Mouse (Mus musculus) embryonic facial prominence, embryonic 11.5 days (tissue): Measurements from ENCODE around the gene Ehd4. TPM values are rescaled to one million over a fixed set of nuclear protein-coding genes. Genes with fewer than 3 reads are reported as not detected.

Source experiments
- ATAC-seq: fragments of 200-750 bp; cut with Nextera tagmentation; replicated peaks from 2 replicates; pipeline ENCODE4 v1.8.0; 2017; ENCODE audit warnings: low read depth; ENCODE audit not compliant: insufficient number of reproducible peaks, low FRiP score, low TSS enrichment
- DNase-seq: peaks from one replicate; pipeline ENCODE4 v3.0.0-alpha.2; 2015; ENCODE audit warnings: low spot score
- H3K27ac ChIP-seq: fragments of 300-500 bp; sonication (generic); replicated peaks from 2 replicates; pipeline ENCODE4 v1.5.1; 2014; ENCODE audit warnings: mild to moderate bottlenecking, low read depth, low read length, control low read depth
- H3K27me3 ChIP-seq: fragments of 300-500 bp; sonication (generic); 2 replicates; pipeline ENCODE4 v1.6.1; 2014; ENCODE audit warnings: mild to moderate bottlenecking, low read length, moderate library complexity, mixed read lengths; ENCODE audit not compliant: control insufficient read depth, insufficient read depth
- H3K36me3 ChIP-seq: fragments of 300-500 bp; sonication (generic); replicated peaks from 2 replicates; pipeline ENCODE4 v1.6.1; 2014; ENCODE audit warnings: low read depth, mild to moderate bottlenecking, low read length, moderate library complexity, mixed read lengths; ENCODE audit not compliant: control insufficient read depth, insufficient read depth
- H3K4me1 ChIP-seq: fragments of 300-500 bp; sonication (generic); 2 replicates; pipeline ENCODE4 v1.6.1; 2014; ENCODE audit warnings: low read length, mixed read lengths; ENCODE audit not compliant: control insufficient read depth, insufficient read depth
- H3K4me2 ChIP-seq: fragments of 300-500 bp; sonication (generic); 2 replicates; pipeline ENCODE4 v1.6.1; 2014; ENCODE audit warnings: low read depth, mild to moderate bottlenecking, control low read depth, low read length, moderate library complexity
- H3K4me3 ChIP-seq: fragments of 300-500 bp; sonication (generic); 2 replicates; pipeline ENCODE4 v1.5.1; 2014; ENCODE audit warnings: low read depth, low read length, control low read depth
- H3K9ac ChIP-seq: fragments of 300-500 bp; sonication (generic); replicated peaks from 2 replicates; pipeline ENCODE4 v1.6.1; 2014; ENCODE audit warnings: mild to moderate bottlenecking, control low read depth, low read length
- H3K9me3 ChIP-seq: fragments of 300-500 bp; sonication (generic); replicated peaks from 2 replicates; pipeline ENCODE4 v1.6.1; 2016; ENCODE audit warnings: mild to moderate bottlenecking, low read length, inconsistent platforms, mixed read lengths; ENCODE audit not compliant: control insufficient read depth
- WGBS: fragments of 180-500 bp; shearing (Covaris S2); extraction: QIAGEN DNeasy Blood & Tissue Kit; methylation state at CpG from one replicate; pipeline ENCODE4 v1.1.7; 2014; 5-methylcytosine and 5-hydroxymethylcytosine counted together
- polyA plus RNA-seq: library from polyadenylated mRNA; unstranded; fragments of >200 nt; fragmentation: Nextera tagmentation; extraction: Ambion mirVana; gene quantifications from 2 replicates; pipeline ENCODE4 v1.2.1, GENCODE M21; 2014

The Ehd4 gene
- polyA plus RNA-seq, 1 experiment from 2014 or later, result 11.9 TPM

DNA sequence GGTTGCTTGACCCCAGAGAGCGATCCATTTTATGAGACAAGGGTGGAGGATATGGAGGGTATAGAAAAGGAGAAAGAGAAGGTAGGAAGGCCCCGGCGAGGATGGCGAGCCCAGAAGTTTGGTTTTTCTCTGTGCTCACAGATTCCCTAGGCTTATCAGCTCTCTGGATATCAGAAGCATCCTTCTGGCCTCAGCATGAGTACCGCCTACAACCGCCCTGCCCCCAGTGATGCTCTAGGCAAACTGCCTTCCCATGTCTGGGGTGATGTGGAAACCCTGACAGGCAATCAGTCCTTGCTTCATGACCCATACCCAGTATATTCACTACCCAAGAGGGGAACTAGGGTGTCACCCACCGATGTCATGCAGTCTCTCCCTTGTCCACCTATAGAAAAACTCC, 17.0 kb upstream of the Ehd4 start:
- Histone ChIP-seq H3K9me3 (no peaks in the 10 kb centered on the region), H3K9ac (no peak overlapping the region), H3K27me3 (no peaks in the 10 kb centered on the region), H3K4me1 (no peaks in the 10 kb centered on the region), H3K27ac (no peak overlapping the region), H3K4me2 (no peak overlapping the region), H3K4me3 (no peak overlapping the region), H3K36me3 (no peaks in the 10 kb centered on the region)
- WGBS, result 96% methylated on average over 7 of the region's 7 CpGs
- DNase-seq, result no peak
- ATAC-seq, result no peak

DNA sequence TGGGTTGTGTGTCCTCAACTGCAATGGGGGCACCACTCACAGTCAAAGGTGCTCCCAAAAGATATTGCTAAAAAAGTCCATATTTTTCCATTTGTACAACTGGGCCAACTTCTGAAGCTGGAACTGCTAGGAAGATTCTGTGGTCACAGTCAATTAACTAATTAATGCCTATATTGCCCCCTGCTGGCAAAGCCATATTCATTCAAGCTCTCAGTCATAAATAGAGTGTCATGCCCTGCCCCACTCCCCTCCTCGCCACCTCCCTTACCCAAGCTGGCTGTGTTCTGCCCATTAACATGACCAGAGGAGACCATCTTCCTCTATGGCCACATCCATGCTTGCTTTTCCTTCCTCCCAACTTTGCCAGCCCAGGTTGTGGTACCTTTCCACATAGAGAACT, 16.3 kb upstream of the Ehd4 start:
- Histone ChIP-seq H3K9me3 (no peaks in the 10 kb centered on the region), H3K4me1 (no peaks in the 10 kb centered on the region), H3K4me3 (no peak overlapping the region), H3K36me3 (no peaks in the 10 kb centered on the region), H3K9ac (no peak overlapping the region), H3K4me2 (no peak overlapping the region), H3K27me3 (no peaks in the 10 kb centered on the region), H3K27ac (no peak overlapping the region)
- DNase-seq, result peak; percentile 41
- ATAC-seq, result no peak
- whole genome bisulfite sequencing, result 74% methylated on average over 1 of the region's 1 CpGs

DNA sequence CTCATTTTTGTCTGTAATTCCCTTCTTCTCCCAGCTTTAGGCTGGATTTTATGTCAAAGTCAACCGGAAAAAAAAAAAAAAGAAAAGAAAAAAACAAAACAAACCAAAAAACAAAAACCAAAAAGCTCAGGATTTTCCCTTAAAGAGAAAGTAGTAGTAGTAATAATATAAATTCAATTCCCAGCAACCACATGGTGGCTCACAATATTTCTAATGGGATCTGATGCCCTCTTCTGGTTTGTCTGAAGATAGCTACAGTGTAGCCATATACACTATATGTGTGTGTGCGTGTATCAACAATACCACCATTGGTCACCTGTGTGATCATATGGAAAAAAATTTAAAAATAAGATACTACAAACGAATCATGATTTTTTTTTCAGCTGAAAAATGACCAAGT, 15.0 kb upstream of the Ehd4 start:
- Histone ChIP-seq H3K4me3 (no peak overlapping the region), H3K4me1 (no peaks in the 10 kb centered on the region), H3K27me3 (no peaks in the 10 kb centered on the region), H3K4me2 (no peak overlapping the region), H3K36me3 (no peaks in the 10 kb centered on the region), H3K9me3 (no peaks in the 10 kb centered on the region), H3K9ac (no peak overlapping the region), H3K27ac (no peak overlapping the region)
- no peak for DNase-seq
- 79% methylated on average over 3 of the region's 3 CpGs for WGBS
- no peak for ATAC-seq

DNA sequence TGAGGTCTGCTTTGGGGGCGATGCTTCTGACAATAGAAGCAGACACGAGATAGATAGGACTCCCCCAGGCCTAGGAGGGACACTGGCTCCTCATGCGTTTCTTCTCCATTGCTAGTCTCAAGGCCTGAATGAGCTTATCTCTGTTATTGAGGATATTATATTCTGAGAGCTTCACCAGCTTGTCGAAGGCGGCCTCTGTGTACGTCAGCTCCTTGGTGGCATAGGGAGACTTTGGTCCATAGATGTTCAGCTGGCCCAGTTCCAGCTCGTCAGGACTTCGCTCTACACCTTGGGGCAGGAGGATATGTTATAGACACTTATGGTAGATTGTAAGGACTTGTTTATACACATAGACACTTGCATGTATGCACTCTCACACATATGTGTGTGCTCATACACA, 13.4 kb upstream of the Ehd4 start:
- Histone ChIP-seq H3K4me1 (no peaks in the 10 kb centered on the region), H3K27ac (no peak overlapping the region), H3K9ac (no peak overlapping the region), H3K27me3 (no peaks in the 10 kb centered on the region), H3K9me3 (no peaks in the 10 kb centered on the region), H3K36me3 (no peaks in the 10 kb centered on the region), H3K4me3 (no peak overlapping the region), H3K4me2 (no peak overlapping the region)
- ATAC-seq, result no peak
- 87% methylated on average over 8 of the region's 8 CpGs for WGBS
- no peak for DNase-seq

DNA sequence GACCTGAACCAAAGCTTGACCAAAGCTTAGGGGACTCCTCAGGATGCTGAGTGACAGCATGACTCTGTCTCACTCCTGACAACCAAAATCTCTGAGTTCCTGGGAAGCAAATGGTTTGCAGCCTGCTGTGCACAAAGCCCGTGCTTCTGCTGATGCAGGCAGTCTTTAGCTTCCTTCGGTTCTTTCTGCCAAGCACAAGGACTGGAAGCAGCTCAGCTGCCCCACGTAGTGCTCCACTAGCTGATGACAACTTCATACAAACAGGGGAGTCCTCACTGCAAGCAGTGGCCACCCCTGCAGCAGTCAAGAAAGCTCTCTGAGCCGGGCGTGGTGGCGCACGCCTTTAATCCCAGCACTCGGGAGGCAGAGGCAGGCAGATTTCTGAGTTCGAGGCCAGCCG, 11.1 kb upstream of the Ehd4 start:
- H3K9ac ChIP-seq, result no peak overlapping the region
- H3K27ac ChIP-seq, result no peak overlapping the region
- H3K4me3 ChIP-seq, result no peak overlapping the region
- no peak for ATAC-seq
- WGBS, result 85% methylated on average over 10 of the region's 10 CpGs
- H3K27me3 ChIP-seq, result no peaks in the 10 kb centered on the region
- H3K4me1 ChIP-seq, result no peaks in the 10 kb centered on the region
- H3K9me3 ChIP-seq, result no peaks in the 10 kb centered on the region
- H3K36me3 ChIP-seq, result no peaks in the 10 kb centered on the region
- no peak overlapping the region for H3K4me2 ChIP-seq
- DNase-seq, result no peak

DNA sequence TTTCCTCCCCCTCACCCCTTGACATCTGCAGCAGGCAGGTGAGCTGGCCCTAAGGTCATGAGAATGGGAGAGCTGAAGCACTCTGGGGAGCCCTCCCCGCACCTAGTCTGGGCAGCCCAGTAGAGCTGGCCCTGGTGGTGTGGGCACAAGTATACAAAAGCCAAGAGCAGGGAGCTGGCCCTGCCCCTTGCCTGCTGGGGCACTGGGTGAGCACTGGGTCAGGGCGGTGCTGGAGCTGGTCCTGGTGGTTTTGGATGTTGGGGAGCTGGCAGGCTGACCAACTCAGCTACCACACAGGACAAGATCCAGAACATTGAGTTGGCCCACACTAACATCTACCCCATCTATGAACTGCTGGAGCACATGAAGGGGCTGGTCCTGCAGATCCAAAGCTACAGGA, 5.0 kb upstream of the Ehd4 start:
- no peak overlapping the region for H3K4me2 ChIP-seq
- 76% methylated on average over 2 of the region's 2 CpGs for WGBS
- no peak for ATAC-seq
- DNase-seq, result no peak
- no peaks in the 10 kb centered on the region for H3K27me3 ChIP-seq
- H3K36me3 ChIP-seq, result no peaks in the 10 kb centered on the region
- no peak overlapping the region for H3K27ac ChIP-seq
- H3K9ac ChIP-seq, result no peak overlapping the region
- no peak overlapping the region for H3K4me3 ChIP-seq
- no peaks in the 10 kb centered on the region for H3K4me1 ChIP-seq
- H3K9me3 ChIP-seq, result no peaks in the 10 kb centered on the region

DNA sequence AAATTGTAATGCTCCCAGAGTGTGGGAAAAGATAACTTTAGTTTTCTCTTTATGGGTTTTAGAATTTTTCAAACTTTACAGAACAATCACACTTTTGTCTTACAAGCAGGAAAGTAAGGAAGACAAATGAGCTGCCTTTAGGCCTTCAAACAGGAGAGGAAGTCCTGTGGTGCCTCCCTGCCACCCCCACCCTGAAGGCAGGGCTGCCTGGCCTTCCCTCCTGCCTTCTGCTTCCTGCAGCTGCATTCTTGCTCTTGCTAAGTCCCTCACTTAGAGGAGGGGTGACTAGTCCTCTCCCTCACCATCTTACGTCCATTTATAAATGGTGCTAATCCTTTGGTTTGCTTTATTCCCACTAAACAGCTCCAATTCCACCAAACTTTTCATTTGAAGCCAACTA, 4.4 kb upstream of the Ehd4 start:
- 26% methylated on average over 1 of the region's 1 CpGs for WGBS
- Histone ChIP-seq H3K9me3 (no peaks in the 10 kb centered on the region), H3K4me2 (no peak overlapping the region), H3K27me3 (no peaks in the 10 kb centered on the region), H3K4me1 (no peaks in the 10 kb centered on the region), H3K36me3 (no peaks in the 10 kb centered on the region), H3K27ac (no peak overlapping the region), H3K4me3 (no peak overlapping the region), H3K9ac (no peak overlapping the region)
- ATAC-seq (no peak), DNase-seq (no peak)

DNA sequence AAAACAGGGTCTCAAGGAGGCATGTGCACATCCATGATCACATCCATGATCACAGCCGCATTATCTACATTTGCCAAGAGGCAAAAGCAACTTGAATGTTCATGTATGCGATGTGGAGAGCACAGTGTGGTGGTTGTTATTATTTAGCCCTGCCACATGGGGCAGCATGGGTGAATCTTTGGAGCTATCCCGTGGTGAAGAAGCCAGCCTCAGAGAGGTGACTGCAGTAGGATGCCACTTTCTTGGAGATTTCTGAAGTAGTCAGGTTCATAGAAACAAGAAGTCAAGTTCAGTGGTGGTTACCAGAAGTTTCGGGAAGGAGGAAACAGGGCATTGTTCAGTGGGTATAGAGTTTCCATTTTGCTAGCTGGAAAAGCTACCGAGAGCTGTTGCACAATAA, 3.6 kb upstream of the Ehd4 start:
- DNase-seq (no peak), ATAC-seq (no peak)
- Histone ChIP-seq H3K27me3 (no peaks in the 10 kb centered on the region), H3K9me3 (no peaks in the 10 kb centered on the region), H3K4me2 (no peak overlapping the region), H3K36me3 (no peaks in the 10 kb centered on the region), H3K4me3 (no peak overlapping the region), H3K9ac (no peak overlapping the region), H3K4me1 (no peaks in the 10 kb centered on the region), H3K27ac (no peak overlapping the region)
- WGBS, result 55% methylated on average over 5 of the region's 5 CpGs

DNA sequence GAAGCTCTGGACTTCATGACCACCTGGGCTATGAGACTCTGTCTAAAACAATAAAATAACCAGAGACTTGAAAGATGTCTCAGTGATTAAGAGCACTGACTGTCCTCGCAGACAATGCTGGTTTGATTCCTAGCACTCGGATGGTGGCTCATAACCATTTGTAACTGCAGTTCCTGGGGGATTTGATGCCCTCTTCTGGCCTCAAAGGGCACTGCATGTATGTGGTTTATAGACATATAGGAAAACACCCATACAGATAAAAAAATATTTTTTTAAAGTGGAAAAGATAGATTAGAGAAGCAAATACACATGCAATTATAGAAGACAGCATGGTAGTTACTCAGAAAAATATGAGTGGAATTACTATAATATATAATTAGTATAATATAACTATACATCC, 3.2 kb upstream of the Ehd4 start:
- no peak for ATAC-seq
- 61% methylated on average over 2 of the region's 2 CpGs for WGBS

More for the DNA sequence above, 3.2 kb upstream of the Ehd4 start:
- DNase-seq, result no peak
- Histone ChIP-seq H3K27me3 (no peaks in the 10 kb centered on the region), H3K4me3 (no peak overlapping the region), H3K9me3 (no peaks in the 10 kb centered on the region), H3K36me3 (no peaks in the 10 kb centered on the region), H3K27ac (no peak overlapping the region), H3K4me1 (no peaks in the 10 kb centered on the region), H3K9ac (no peak overlapping the region), H3K4me2 (no peak overlapping the region)
